Mouse (Mus musculus): ENCODE results near the gene Cx3cr1. TPM values are rescaled to one million over a fixed set of nuclear protein-coding genes. Genes with fewer than 3 reads are reported as not detected.

Cx3cr1 gene
- total and polyA plus RNA-seq, 3 experiments: 1.2 to 4.4 (median 3.7) TPM

- no peaks in the 10 kb centered on the region for H3K27me3 ChIP-seq (ENCODE audit: control insufficient read depth, insufficient read depth, low read length)
- no peaks in the 10 kb centered on the region for H3K36me3 ChIP-seq (ENCODE audit: control insufficient read depth, insufficient read depth, low read length)
- TF ChIP-seq EP300 (IDR thresholded peaks at IDR 0.05; ENCODE audit: insufficient read depth, low read depth, low read length) (no peak), POLR2A (IDR thresholded peaks at IDR 0.05; ENCODE audit: insufficient read depth, low read depth, low read length) (no peak), CTCF (IDR thresholded peaks at IDR 0.05) (no peak)
- intact Hi-C loops (cut with DNase I): no loop called here
- no peaks in the 10 kb centered on the region for H3K79me2 ChIP-seq (replicated peaks; ENCODE audit: control insufficient read depth, insufficient read depth, low read length)
- no peaks in the 10 kb centered on the region for H3K4me1 ChIP-seq (ENCODE audit: control insufficient read depth, insufficient read depth, low read length)
- H3K27ac ChIP-seq: no peak overlapping the region
- no peak overlapping the region for H3K9ac ChIP-seq (ENCODE audit: low read depth, low read length)
- 8% methylated on average over 3 of the region's 3 CpGs for WGBS
- H3K4me3 ChIP-seq: no peak overlapping the region
- DNase-seq: peak in 1 of 2 experiments; percentile 37
Observed at GRCm38 (mm10) chr9:120049407-120049806, 20.3 kb downstream of the Cx3cr1 start.

DNA sequence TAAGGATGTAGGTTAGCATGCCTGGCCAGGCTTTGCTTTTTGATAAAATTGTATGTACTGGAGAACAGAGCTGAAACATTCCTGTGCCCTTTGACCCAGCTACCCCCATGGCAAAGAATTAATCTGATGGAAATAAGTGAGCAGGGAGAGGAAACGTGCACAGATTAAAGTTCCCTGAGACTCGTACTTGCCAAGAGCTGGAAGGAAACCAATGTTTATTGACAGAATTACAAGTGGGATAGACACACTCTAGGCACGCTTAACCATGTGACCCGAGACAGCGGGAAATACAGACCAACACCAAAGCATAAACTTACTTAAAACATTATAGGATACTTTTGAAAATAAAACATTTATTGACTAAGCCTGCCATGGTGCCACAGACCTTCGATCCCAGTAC is 21.2 kb downstream of the Cx3cr1 start:
- H3K9ac ChIP-seq (ENCODE audit: low read depth, low read length): no peak overlapping the region
- no peaks in the 10 kb centered on the region for H3K27me3 ChIP-seq (ENCODE audit: control insufficient read depth, insufficient read depth, low read length)
- DNase-seq: no peak
- H3K79me2 ChIP-seq (replicated peaks; ENCODE audit: control insufficient read depth, insufficient read depth, low read length): no peaks in the 10 kb centered on the region
- TF ChIP-seq CTCF (IDR thresholded peaks at IDR 0.05) (no peak), EP300 (IDR thresholded peaks at IDR 0.05; ENCODE audit: insufficient read depth, low read depth, low read length) (no peak), POLR2A (IDR thresholded peaks at IDR 0.05; ENCODE audit: insufficient read depth, low read depth, low read length) (no peak)
- H3K4me3 ChIP-seq: no peak overlapping the region
- no peak overlapping the region for H3K27ac ChIP-seq
- intact Hi-C loops (cut with DNase I): no loop called here
- H3K4me1 ChIP-seq (ENCODE audit: control insufficient read depth, insufficient read depth, low read length): no peaks in the 10 kb centered on the region
- H3K36me3 ChIP-seq (ENCODE audit: control insufficient read depth, insufficient read depth, low read length): no peaks in the 10 kb centered on the region
- 52% methylated on average over 6 of the region's 6 CpGs for WGBS

GRCm38 (mm10) chr9:120043115-120043514 is 26.6 kb downstream of the Cx3cr1 start:
- H3K36me3 ChIP-seq (ENCODE audit: control insufficient read depth, insufficient read depth, low read length): no peaks in the 10 kb centered on the region
- H3K27me3 ChIP-seq (ENCODE audit: control insufficient read depth, insufficient read depth, low read length): no peaks in the 10 kb centered on the region
- H3K9ac ChIP-seq (ENCODE audit: low read depth, low read length): no peak overlapping the region
- no peaks in the 10 kb centered on the region for H3K4me1 ChIP-seq (ENCODE audit: control insufficient read depth, insufficient read depth, low read length)
- WGBS: 65% methylated on average over 7 of the region's 7 CpGs
- H3K79me2 ChIP-seq (replicated peaks; ENCODE audit: control insufficient read depth, insufficient read depth, low read length): no peaks in the 10 kb centered on the region
- H3K27ac ChIP-seq: no peak overlapping the region
- intact Hi-C loops (cut with DNase I): no loop called here
- TF ChIP-seq CTCF (IDR thresholded peaks at IDR 0.05) (no peak), POLR2A (IDR thresholded peaks at IDR 0.05; ENCODE audit: insufficient read depth, low read depth, low read length) (no peak), EP300 (IDR thresholded peaks at IDR 0.05; ENCODE audit: insufficient read depth, low read depth, low read length) (no peak)
- peak in 1 of 2 experiments; percentile 40 for DNase-seq
- no peak overlapping the region for H3K4me3 ChIP-seq

DNA sequence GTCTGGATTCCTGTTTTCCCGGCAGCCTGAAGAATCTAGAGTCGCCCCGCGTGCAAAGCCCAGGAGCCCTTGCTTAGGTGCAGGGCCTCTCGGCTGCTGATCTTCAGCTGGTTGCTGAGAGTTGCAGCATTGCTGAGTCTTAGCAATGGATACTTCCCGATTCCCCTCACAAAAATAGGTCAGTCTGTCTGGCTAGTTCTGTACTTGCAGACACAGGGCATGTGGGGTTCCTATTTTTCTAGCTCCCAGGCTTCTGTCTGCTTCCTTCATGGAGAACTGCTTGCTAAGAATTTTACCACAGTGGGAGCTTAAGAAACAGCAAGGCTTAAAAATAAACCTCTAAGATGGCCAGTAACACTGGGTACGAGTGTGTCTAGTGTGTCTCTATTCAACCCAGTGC is 32.3 kb downstream of the Cx3cr1 start:
- H3K4me3 ChIP-seq: no peak overlapping the region
- no peaks in the 10 kb centered on the region for H3K36me3 ChIP-seq (ENCODE audit: control insufficient read depth, insufficient read depth, low read length)
- no peaks in the 10 kb centered on the region for H3K79me2 ChIP-seq (replicated peaks; ENCODE audit: control insufficient read depth, insufficient read depth, low read length)
- TF ChIP-seq EP300 (IDR thresholded peaks at IDR 0.05; ENCODE audit: insufficient read depth, low read depth, low read length) (no peak), POLR2A (IDR thresholded peaks at IDR 0.05; ENCODE audit: insufficient read depth, low read depth, low read length) (no peak)
- H3K27me3 ChIP-seq (ENCODE audit: control insufficient read depth, insufficient read depth, low read length): no peaks in the 10 kb centered on the region
- whole genome bisulfite sequencing: 82% methylated on average over 7 of the region's 7 CpGs
- no peak overlapping the region for H3K9ac ChIP-seq (ENCODE audit: low read depth, low read length)
- no peaks in the 10 kb centered on the region for H3K4me1 ChIP-seq (ENCODE audit: control insufficient read depth, insufficient read depth, low read length)
- no peak overlapping the region for H3K27ac ChIP-seq
- intact Hi-C loops (cut with DNase I): no loop called here
- no peak for DNase-seq

- Histone ChIP-seq H3K9ac (ENCODE audit: low read depth, low read length) (no peak overlapping the region), H3K4me1 (ENCODE audit: control insufficient read depth, insufficient read depth, low read length) (no peaks in the 10 kb centered on the region), H3K27me3 (ENCODE audit: control insufficient read depth, insufficient read depth, low read length) (no peaks in the 10 kb centered on the region), H3K4me3 (no peak overlapping the region), H3K27ac (no peak overlapping the region), H3K79me2 (replicated peaks; ENCODE audit: control insufficient read depth, insufficient read depth, low read length) (no peaks in the 10 kb centered on the region), H3K36me3 (ENCODE audit: control insufficient read depth, insufficient read depth, low read length) (no peaks in the 10 kb centered on the region)
- intact Hi-C loops (cut with DNase I): no loop called here
- DNase-seq: no peak
- 70% methylated on average over 8 of the region's 8 CpGs for WGBS
- TF ChIP-seq CTCF (IDR thresholded peaks at IDR 0.05) (no peak), EP300 (IDR thresholded peaks at IDR 0.05; ENCODE audit: insufficient read depth, low read depth, low read length) (no peak), POLR2A (IDR thresholded peaks at IDR 0.05; ENCODE audit: insufficient read depth, low read depth, low read length) (no peak)
Observed at GRCm38 (mm10) chr9:120034375-120034774, 35.3 kb downstream of the Cx3cr1 start.

- H3K79me2 ChIP-seq (replicated peaks; ENCODE audit: control insufficient read depth, insufficient read depth, low read length): no peaks in the 10 kb centered on the region
- TF ChIP-seq POLR2A (IDR thresholded peaks at IDR 0.05; ENCODE audit: insufficient read depth, low read depth, low read length): no peak
Observed at GRCm38 (mm10) chr9:120032710-120033109, 37.0 kb downstream of the Cx3cr1 start.

More at GRCm38 (mm10) chr9:120032710-120033109, 37.0 kb downstream of the Cx3cr1 start:
- H3K4me3 ChIP-seq: no peak overlapping the region
- no peak overlapping the region for H3K27ac ChIP-seq
- no peak for DNase-seq
- no peaks in the 10 kb centered on the region for H3K36me3 ChIP-seq (ENCODE audit: control insufficient read depth, insufficient read depth, low read length)
- 87% methylated on average over 6 of the region's 6 CpGs for WGBS
- H3K27me3 ChIP-seq (ENCODE audit: control insufficient read depth, insufficient read depth, low read length): no peaks in the 10 kb centered on the region
- H3K4me1 ChIP-seq (ENCODE audit: control insufficient read depth, insufficient read depth, low read length): peaks cover 3% of the 10 kb centered on the region; the same call in 1 of the 2 replicates
- no peak overlapping the region for H3K9ac ChIP-seq (ENCODE audit: low read depth, low read length)
- intact Hi-C loops (cut with DNase I): no loop called here
